Mouse (Mus musculus) gastrocnemius, postnatal 4 days (tissue): ENCODE results near the gene Bmt2. TPM values are rescaled to one million over a fixed set of nuclear protein-coding genes. Genes with fewer than 3 reads are reported as not detected.

Source experiments
- total RNA-seq, 2 experiments: library from RNA; stranded (reverse); gene quantifications; 2 replicates each; pipeline ENCODE4 v1.2.3; 2021

The Bmt2 gene
- total RNA-seq, 2 experiments from 2014 or later = 8.9 to 9.5 TPM

Other genes with a start within 250 kb of the Bmt2 start
- 10 to 100 TPM; 20.5 to 23.5 TPM for gene Tmem168, start 69.9 kb downstream of the Bmt2 start, total RNA-seq
- 1 to 10 TPM; 1.7 to 3.0 TPM for gene Gpr85, start 162.0 kb upstream of the Bmt2 start, total RNA-seq
- 10 to 100 TPM; 37.4 to 37.5 TPM for gene 2610001J05Rik, start 193.6 kb upstream of the Bmt2 start, total RNA-seq